8 mouse cellular contexts compared by ENCODE assay signal in the genomic region with DNA sequence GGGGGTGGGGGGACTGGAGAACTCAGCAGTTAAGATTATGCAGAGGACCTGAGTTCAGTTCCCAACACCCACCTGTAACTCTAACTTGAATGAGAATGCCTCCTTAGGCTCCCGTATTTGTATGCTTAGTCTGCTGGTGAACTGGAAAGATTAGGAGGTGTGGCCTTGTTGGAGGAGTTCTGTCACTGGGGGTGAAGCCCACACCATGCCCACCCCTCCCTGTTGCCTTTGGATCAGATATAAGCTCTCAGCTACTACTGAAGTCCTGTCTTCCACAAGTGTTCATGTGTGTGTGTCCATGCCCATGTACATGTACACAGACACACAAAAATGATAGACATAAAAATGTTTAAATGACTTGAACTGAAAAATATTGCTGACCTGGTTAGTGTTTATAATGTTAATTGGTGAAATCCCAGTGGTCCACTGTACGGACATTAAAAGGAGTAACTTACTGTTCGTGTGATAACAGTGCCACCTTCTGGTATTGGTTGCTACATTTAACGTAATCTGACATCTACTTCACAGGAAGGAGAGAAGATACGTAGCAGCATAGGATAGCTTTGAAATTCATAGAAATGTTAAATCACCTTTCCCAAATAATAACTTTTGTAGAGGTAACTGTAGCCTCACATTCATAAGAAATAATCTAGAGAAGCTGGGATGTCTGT. TPM values are rescaled to one million over a fixed set of nuclear protein-coding genes. Genes with fewer than 3 reads are reported as not detected.
DNase-seq lines count a peak whose midpoint lies in the region; ATAC-seq and TF ChIP-seq lines count a peak whose summit lies in the region.

No protein-coding gene starts in this region.

- H3K27ac ChIP-seq in heart, embryonic 12.5 days (ENCODE audit: poor library complexity, severe bottlenecking): no peak overlapping the region
- H3K27ac ChIP-seq in testis, adult 2 months (ENCODE audit: control insufficient read depth, insufficient read depth, low read depth, low read length): no peak overlapping the region

- peak; percentile 3; the same call in 1 of the 2 replicates for TF ChIP-seq CTCF in testis, adult 2 months (IDR thresholded peaks at IDR 0.05; ENCODE audit: control insufficient read depth, insufficient read depth, insufficient replicate concordance, low read depth, low read length)

- no peaks in the 10 kb centered on the region for H3K27me3 ChIP-seq in heart, embryonic 12.5 days (replicated peaks)
- no peaks in the 10 kb centered on the region for H3K27me3 ChIP-seq in testis, adult 2 months (ENCODE audit: control insufficient read depth, insufficient read depth, low read length)

- no peak for ATAC-seq in heart, embryonic 12.5 days (ENCODE audit: insufficient number of reproducible peaks, low FRiP score)
- ATAC-seq in monocyte, adult 5-6 weeks (replicated peaks; ENCODE audit: insufficient number of reproducible peaks, low FRiP score, low TSS enrichment, poor library complexity, severe bottlenecking): 0 out of 2 replicates have a peak, but pooled peaks have one; percentile 52

- H3K36me3 ChIP-seq in heart, embryonic 12.5 days: peaks cover 26% of the 10 kb centered on the region
- no peaks in the 10 kb centered on the region for H3K36me3 ChIP-seq in testis, adult 2 months (ENCODE audit: control insufficient read depth, insufficient read depth, low read length)

- DNase-seq in heart, adult 8-10 months (ENCODE audit: low spot score): peak; percentile 65
- DNase-seq in testis, postnatal 10 days (ENCODE audit: low spot score): no peak
- DNase-seq in embryo, embryonic 10 days (ENCODE audit: low spot score): peak; percentile 73
- no peak for DNase-seq in neural tube, embryonic 10.5 days (ENCODE audit: extremely low spot score, low spot score)
- DNase-seq in layer of hippocampus, postnatal 25 days (ENCODE audit: extremely low spot score in 1 of 2, low spot score in 1 of 2): no peak

- WGBS in heart, embryonic 12.5 days: 42% methylated on average over 5 of the region's 5 CpGs

- H3K4me2 ChIP-seq in heart, embryonic 12.5 days: no peak overlapping the region

- H3K9ac ChIP-seq in heart, embryonic 12.5 days: no peak overlapping the region

- H3K9me3 ChIP-seq in heart, embryonic 12.5 days (replicated peaks): no peaks in the 10 kb centered on the region

- no peak overlapping the region for H3K4me3 ChIP-seq in heart, embryonic 12.5 days
- no peak overlapping the region for H3K4me3 ChIP-seq in testis, adult 2 months (ENCODE audit: control insufficient read depth, low read depth, low read length)

- H3K4me1 ChIP-seq in heart, embryonic 12.5 days (replicated peaks): no peaks in the 10 kb centered on the region
- no peaks in the 10 kb centered on the region for H3K4me1 ChIP-seq in testis, adult 2 months (ENCODE audit: control insufficient read depth, insufficient read depth, low read length)

- TF ChIP-seq POLR2A in testis, adult 2 months (IDR thresholded peaks at IDR 0.05; ENCODE audit: control insufficient read depth, low read depth, low read length): no peak

RNA-seq across cellular contexts. Expression of a gene that starts 21.1 kb away (rescaled TPM):
- 100 to 1,000 TPM in 3 of 4 experiments, 10 to 100 TPM in 1; 96.9 to 118 (median 112) TPM for total RNA-seq in heart, adult 8-10 months (2022)
- polyA plus RNA-seq in heart, embryonic 12.5 days (2016; fragmentation: Nextera tagmentation; extraction: Ambion mirVana): 72.8 and 75.2 TPM in 2 replicates
- polyA plus RNA-seq in testis, adult 2 months (2012; rRNA removed): 6.7 and 7.3 TPM in 2 replicates
- 0.39 TPM in 1 of 3 replicates, not detected in the others for total RNA-seq in monocyte, adult 5-6 weeks (2017)
- total RNA-seq in layer of hippocampus, postnatal 25 days (2021): 100 to 1,000 TPM; 214 to 291 TPM

RNA-seq across cellular contexts. Expression of a gene that starts 49.3 kb away (rescaled TPM):
- 10 to 100 TPM; 36.3 to 39.0 (median 38.1) TPM for total RNA-seq in heart, adult 8-10 months (2022)
- 54.6 and 56.2 TPM in 2 replicates for polyA plus RNA-seq in heart, embryonic 12.5 days (2016; fragmentation: Nextera tagmentation; extraction: Ambion mirVana)
- 6.7 and 6.9 TPM in 2 replicates for polyA plus RNA-seq in testis, adult 2 months (2012; rRNA removed)
- 41.0 to 79.7 TPM (median 50.4 TPM) in 3 replicates for total RNA-seq in monocyte, adult 5-6 weeks (2017)
- 100 to 1,000 TPM in 1 of 2 experiments, 10 to 100 TPM in 1; 89.5 to 108 TPM for total RNA-seq in layer of hippocampus, postnatal 25 days (2021)

Comparison
In these comparisons a context has a peak if more than half of its experiments do, and no peak if none do; other contexts are left out.
1. DNase-seq: peak in heart, adult 8-10 months (single experiment) and embryo, embryonic 10 days (single experiment); none in testis, postnatal 10 days (single experiment), neural tube, embryonic 10.5 days (single experiment) and layer of hippocampus, postnatal 25 days (0 of 2).
2. RNA of a gene that starts 21.1 kb away (total RNA-seq): 214 to 291 TPM in layer of hippocampus, postnatal 25 days and 96.9 to 118 TPM in heart, adult 8-10 months; 0.39 TPM in monocyte, adult 5-6 weeks; every median in the first group is over 10 times any median in the second.